Mouse (Mus musculus): Measurements from ENCODE around the gene Dhdds. TPM values are rescaled to one million over a fixed set of nuclear protein-coding genes. Genes with fewer than 3 reads are reported as not detected.

Dhdds gene
- polyA plus RNA-seq, 1 experiment from 2014 or later = 42.6 TPM

GRCm38 (mm10) chr4:134019641-134020351, 19.1 kb upstream of the Dhdds start:
- Histone ChIP-seq H3K27me3 (ENCODE audit: control insufficient read depth, insufficient read depth, low read length) (peaks cover 9% of the 10 kb centered on the region; the same call in 1 of the 2 replicates), H3K36me3 (ENCODE audit: control insufficient read depth, insufficient read depth, low read length) (no peaks in the 10 kb centered on the region), H3K9ac (replicated peaks; ENCODE audit: low read depth, low read length) (no peak overlapping the region), H3K9me3 (ENCODE audit: control insufficient read depth, low read depth, low read length) (no peaks in the 10 kb centered on the region), H3K4me2 (replicated peaks; ENCODE audit: low read depth, low read length) (no peak overlapping the region), H3K4me1 (ENCODE audit: control insufficient read depth, insufficient read depth, low read length) (peaks cover 14% of the 10 kb centered on the region; the same call in 1 of the 2 replicates), H3K27ac (ENCODE audit: low read length) (no peak overlapping the region), H3K4me3 (ENCODE audit: low read depth, low read length) (no peak overlapping the region)
- WGBS = 4% methylated on average over 16 of the region's 16 CpGs
- ATAC-seq (ENCODE audit: insufficient number of reproducible peaks, insufficient read depth, low FRiP score, low read depth) = no peak

- Histone ChIP-seq H3K4me2 (replicated peaks; ENCODE audit: low read depth, low read length) (no peak overlapping the region), H3K27me3 (ENCODE audit: control insufficient read depth, insufficient read depth, low read length) (peaks cover 9% of the 10 kb centered on the region; the same call in 1 of the 2 replicates)
- WGBS = 0% methylated on average over 9 of the region's 10 CpGs
These were observed 18.5 kb upstream of the Dhdds start for GRCm38 (mm10) chr4:134019210-134019609.

GRCm38 (mm10) chr4:134018779-134019145, 18.0 kb upstream of the Dhdds start, which contains the start of gene Lin28a:
Lin28a (minus strand) TSS chr4:134018841.
- H3K4me1 ChIP-seq (ENCODE audit: control insufficient read depth, insufficient read depth, low read length) = peaks cover 14% of the 10 kb centered on the region; the same call in 1 of the 2 replicates
- no peaks in the 10 kb centered on the region for H3K36me3 ChIP-seq (ENCODE audit: control insufficient read depth, insufficient read depth, low read length)
- H3K9ac ChIP-seq (replicated peaks; ENCODE audit: low read depth, low read length) = no peak within 1 kb of the TSS
- H3K4me2 ChIP-seq (replicated peaks; ENCODE audit: low read depth, low read length) = peak within 1 kb of the TSS; percentile 40
- peak within 1 kb of the TSS; percentile 19 for H3K4me3 ChIP-seq (ENCODE audit: low read depth, low read length)
- no peak within 1 kb of the TSS for H3K27ac ChIP-seq (ENCODE audit: low read length)
- WGBS = 1% methylated on average over 9 of the region's 9 CpGs
- no peaks in the 10 kb centered on the region for H3K9me3 ChIP-seq (ENCODE audit: control insufficient read depth, low read depth, low read length)
- no peak for ATAC-seq (ENCODE audit: insufficient number of reproducible peaks, insufficient read depth, low FRiP score, low read depth)
- H3K27me3 ChIP-seq (ENCODE audit: control insufficient read depth, insufficient read depth, low read length) = peaks cover 9% of the 10 kb centered on the region; the same call in 1 of the 2 replicates

More at GRCm38 (mm10) chr4:134019210-134019609, 18.5 kb upstream of the Dhdds start:
- H3K9ac ChIP-seq (replicated peaks; ENCODE audit: low read depth, low read length) = no peak overlapping the region
- no peaks in the 10 kb centered on the region for H3K36me3 ChIP-seq (ENCODE audit: control insufficient read depth, insufficient read depth, low read length)
- no peak for ATAC-seq (ENCODE audit: insufficient number of reproducible peaks, insufficient read depth, low FRiP score, low read depth)
- peaks cover 14% of the 10 kb centered on the region; the same call in 1 of the 2 replicates for H3K4me1 ChIP-seq (ENCODE audit: control insufficient read depth, insufficient read depth, low read length)
- H3K9me3 ChIP-seq (ENCODE audit: control insufficient read depth, low read depth, low read length) = no peaks in the 10 kb centered on the region
- H3K27ac ChIP-seq (ENCODE audit: low read length) = no peak overlapping the region
- no peak overlapping the region for H3K4me3 ChIP-seq (ENCODE audit: low read depth, low read length)

GRCm38 (mm10) chr4:134018038-134018778, 17.5 kb upstream of the Dhdds start:
- ATAC-seq (ENCODE audit: insufficient number of reproducible peaks, insufficient read depth, low FRiP score, low read depth) = no peak
- H3K36me3 ChIP-seq (ENCODE audit: control insufficient read depth, insufficient read depth, low read length) = no peaks in the 10 kb centered on the region
- whole genome bisulfite sequencing = under 1% methylated on average over 46 of the region's 46 CpGs
- H3K27ac ChIP-seq (ENCODE audit: low read length) = no peak overlapping the region
- peaks cover 9% of the 10 kb centered on the region; the same call in 1 of the 2 replicates for H3K27me3 ChIP-seq (ENCODE audit: control insufficient read depth, insufficient read depth, low read length)
- H3K4me2 ChIP-seq (replicated peaks; ENCODE audit: low read depth, low read length) = peak overlapping the region; percentile 40
- peak overlapping the region; percentile 19 for H3K4me3 ChIP-seq (ENCODE audit: low read depth, low read length)
- H3K9me3 ChIP-seq (ENCODE audit: control insufficient read depth, low read depth, low read length) = no peaks in the 10 kb centered on the region
- peaks cover 14% of the 10 kb centered on the region; the same call in 1 of the 2 replicates for H3K4me1 ChIP-seq (ENCODE audit: control insufficient read depth, insufficient read depth, low read length)
- H3K9ac ChIP-seq (replicated peaks; ENCODE audit: low read depth, low read length) = no peak overlapping the region

- no peaks in the 10 kb centered on the region for H3K9me3 ChIP-seq (ENCODE audit: control insufficient read depth, low read depth, low read length)
- H3K27me3 ChIP-seq (ENCODE audit: control insufficient read depth, insufficient read depth, low read length) = peaks cover 9% of the 10 kb centered on the region; the same call in 1 of the 2 replicates
- H3K27ac ChIP-seq (ENCODE audit: low read length) = no peak overlapping the region
- peak overlapping the region; percentile 40 for H3K4me2 ChIP-seq (replicated peaks; ENCODE audit: low read depth, low read length)
- 4% methylated on average over 21 of the region's 21 CpGs for WGBS
- H3K9ac ChIP-seq (replicated peaks; ENCODE audit: low read depth, low read length) = no peak overlapping the region
- peaks cover 14% of the 10 kb centered on the region; the same call in 1 of the 2 replicates for H3K4me1 ChIP-seq (ENCODE audit: control insufficient read depth, insufficient read depth, low read length)
- peak overlapping the region; percentile 19; the same call in 1 of the 2 replicates for H3K4me3 ChIP-seq (ENCODE audit: low read depth, low read length)
- ATAC-seq (ENCODE audit: insufficient number of reproducible peaks, insufficient read depth, low FRiP score, low read depth) = no peak
- H3K36me3 ChIP-seq (ENCODE audit: control insufficient read depth, insufficient read depth, low read length) = no peaks in the 10 kb centered on the region
These were observed 16.6 kb upstream of the Dhdds start for GRCm38 (mm10) chr4:134017201-134017865.

GRCm38 (mm10) chr4:134016767-134017166, 16.0 kb upstream of the Dhdds start:
- H3K4me2 ChIP-seq (replicated peaks; ENCODE audit: low read depth, low read length) = no peak overlapping the region
- ATAC-seq (ENCODE audit: insufficient number of reproducible peaks, insufficient read depth, low FRiP score, low read depth) = no peak
- WGBS = 6% methylated on average over 8 of the region's 8 CpGs
- no peak overlapping the region for H3K4me3 ChIP-seq (ENCODE audit: low read depth, low read length)
- peaks cover 9% of the 10 kb centered on the region; the same call in 1 of the 2 replicates for H3K27me3 ChIP-seq (ENCODE audit: control insufficient read depth, insufficient read depth, low read length)
- H3K9me3 ChIP-seq (ENCODE audit: control insufficient read depth, low read depth, low read length) = no peaks in the 10 kb centered on the region
- no peaks in the 10 kb centered on the region for H3K36me3 ChIP-seq (ENCODE audit: control insufficient read depth, insufficient read depth, low read length)
- H3K27ac ChIP-seq (ENCODE audit: low read length) = no peak overlapping the region
- H3K9ac ChIP-seq (replicated peaks; ENCODE audit: low read depth, low read length) = no peak overlapping the region
- H3K4me1 ChIP-seq (ENCODE audit: control insufficient read depth, insufficient read depth, low read length) = peaks cover 15% of the 10 kb centered on the region; the same call in 1 of the 2 replicates

- WGBS = 13% methylated on average over 7 of the region's 7 CpGs
- H3K4me3 ChIP-seq (ENCODE audit: low read depth, low read length) = no peak overlapping the region
- no peak overlapping the region for H3K27ac ChIP-seq (ENCODE audit: low read length)
- no peak overlapping the region for H3K9ac ChIP-seq (replicated peaks; ENCODE audit: low read depth, low read length)
- ATAC-seq (ENCODE audit: insufficient number of reproducible peaks, insufficient read depth, low FRiP score, low read depth) = no peak
- peaks cover 21% of the 10 kb centered on the region; the same call in 1 of the 2 replicates for H3K4me1 ChIP-seq (ENCODE audit: control insufficient read depth, insufficient read depth, low read length)
- H3K27me3 ChIP-seq (ENCODE audit: control insufficient read depth, insufficient read depth, low read length) = peaks cover 9% of the 10 kb centered on the region; the same call in 1 of the 2 replicates
- H3K9me3 ChIP-seq (ENCODE audit: control insufficient read depth, low read depth, low read length) = no peaks in the 10 kb centered on the region
- H3K36me3 ChIP-seq (ENCODE audit: control insufficient read depth, insufficient read depth, low read length) = no peaks in the 10 kb centered on the region
- H3K4me2 ChIP-seq (replicated peaks; ENCODE audit: low read depth, low read length) = no peak overlapping the region
These were observed 15.5 kb upstream of the Dhdds start for GRCm38 (mm10) chr4:134016208-134016607.

Data from stomach, embryonic 14.5 days (tissue).